Mouse (Mus musculus) midbrain, postnatal 0 days (tissue): ENCODE results near the gene Aplf. TPM values are rescaled to one million over a fixed set of nuclear protein-coding genes. Genes with fewer than 3 reads are reported as not detected.

Experiments used
- ATAC-seq: fragments of 200-750 bp; cut with Nextera tagmentation; 2 replicates; pipeline ENCODE4 v1.8.0; 2017; ENCODE audit warnings: moderate number of reproducible peaks, mild to moderate bottlenecking, moderate TSS enrichment, moderate library complexity; ENCODE audit not compliant: low FRiP score
- DNase-seq: peaks from one replicate; pipeline ENCODE4 v3.0.0-alpha.2; 2015; ENCODE audit warnings: low spot score
- H3K27ac ChIP-seq: fragments of 300-500 bp; sonication (generic); 2 replicates; pipeline ENCODE4 v1.5.1; 2014; ENCODE audit warnings: low read depth, mild to moderate bottlenecking, low read length, mixed read lengths
- H3K27me3 ChIP-seq: fragments of 300-500 bp; sonication (generic); 2 replicates; pipeline ENCODE4 v1.6.1; 2014; ENCODE audit warnings: low read length, control low read depth, mixed read lengths; ENCODE audit not compliant: insufficient read depth
- H3K36me3 ChIP-seq: fragments of 300-500 bp; sonication (generic); 2 replicates; pipeline ENCODE4 v1.6.1; 2014; ENCODE audit warnings: low read length, control low read depth, mixed read lengths; ENCODE audit not compliant: insufficient read depth
- H3K4me1 ChIP-seq: fragments of 300-500 bp; sonication (generic); 2 replicates; pipeline ENCODE4 v1.6.1; 2014; ENCODE audit warnings: mild to moderate bottlenecking, control low read depth, antibody characterized with exemption, low read length, mixed read lengths; ENCODE audit not compliant: insufficient read depth
- H3K4me2 ChIP-seq: fragments of 300-500 bp; sonication (generic); 2 replicates; pipeline ENCODE4 v1.6.1; 2014; ENCODE audit warnings: low read depth, mild to moderate bottlenecking, low read length, mixed read lengths; ENCODE audit not compliant: poor library complexity, severe bottlenecking
- H3K4me3 ChIP-seq: fragments of 300-500 bp; sonication (generic); 2 replicates; pipeline ENCODE4 v1.5.1; 2014; ENCODE audit warnings: low read depth, mild to moderate bottlenecking, low read length, moderate library complexity
- H3K9ac ChIP-seq: fragments of 300-500 bp; sonication (generic); replicated peaks from 2 replicates; pipeline ENCODE4 v1.6.1; 2014; ENCODE audit warnings: mild to moderate bottlenecking, low read length, moderate library complexity, mixed read lengths; ENCODE audit not compliant: poor library complexity, severe bottlenecking
- H3K9me3 ChIP-seq: fragments of 300-500 bp; sonication (generic); 2 replicates; pipeline ENCODE4 v1.6.1; 2016; ENCODE audit warnings: low read length, control low read depth
- CTCF ChIP-seq: IDR thresholded peaks from 2 replicates; pipeline ENCODE4 v1.5.1; 2016; ENCODE audit warnings: antibody characterized with exemption, mild to moderate bottlenecking
- WGBS: fragments of 180-500 bp; shearing (Covaris S2); extraction: QIAGEN DNeasy Blood & Tissue Kit; methylation state at CpG from one replicate; pipeline ENCODE4 v1.1.7; 2014; 5-methylcytosine and 5-hydroxymethylcytosine counted together
- polyA plus RNA-seq: library from polyadenylated mRNA; unstranded; fragments of >200 nt; fragmentation: Nextera tagmentation; extraction: Ambion mirVana; gene quantifications from 2 replicates; pipeline ENCODE4 v1.2.1, GENCODE M21; 2015
- total RNA-seq: library from RNA; depleted of rRNA; stranded (reverse); fragments of >200 nt; gene quantifications from 2 replicates; pipeline ENCODE4 v1.2.3, GENCODE M21; 2014

Aplf gene
- total and polyA plus RNA-seq, 2 experiments from 2014 or later, result 4.4 to 5.5 TPM

GRCm38 (mm10) chr6:87663445-87663844, 8.5 kb downstream of the Aplf start:
- Histone ChIP-seq H3K4me1 (no peaks in the 10 kb centered on the region), H3K9me3 (no peaks in the 10 kb centered on the region), H3K27ac (no peak overlapping the region), H3K4me2 (no peak overlapping the region), H3K4me3 (no peak overlapping the region), H3K27me3 (no peaks in the 10 kb centered on the region), H3K9ac (no peak overlapping the region), H3K36me3 (no peaks in the 10 kb centered on the region)
- no peak for TF ChIP-seq CTCF
- DNase-seq, result no peak
- 90% methylated on average over 9 of the region's 9 CpGs for WGBS
- ATAC-seq, result no peak

- DNase-seq (no peak), ATAC-seq (no peak)
- TF ChIP-seq CTCF, result peak; percentile 52
- H3K4me2 ChIP-seq, result no peak overlapping the region
- no peaks in the 10 kb centered on the region for H3K36me3 ChIP-seq
- no peak overlapping the region for H3K4me3 ChIP-seq
- no peak overlapping the region for H3K27ac ChIP-seq
- no peaks in the 10 kb centered on the region for H3K27me3 ChIP-seq
- no peaks in the 10 kb centered on the region for H3K4me1 ChIP-seq
- 72% methylated on average over 6 of the region's 6 CpGs for whole genome bisulfite sequencing
- H3K9me3 ChIP-seq, result no peaks in the 10 kb centered on the region
- H3K9ac ChIP-seq, result no peak overlapping the region
These were observed 9.8 kb downstream of the Aplf start for GRCm38 (mm10) chr6:87662197-87662596.

GRCm38 (mm10) chr6:87661707-87662106, 10.3 kb downstream of the Aplf start:
- no peak overlapping the region for H3K9ac ChIP-seq
- no peak overlapping the region for H3K4me2 ChIP-seq
- no peaks in the 10 kb centered on the region for H3K27me3 ChIP-seq
- no peak for ATAC-seq
- 94% methylated on average over 2 of the region's 2 CpGs for WGBS
- no peaks in the 10 kb centered on the region for H3K9me3 ChIP-seq
- no peaks in the 10 kb centered on the region for H3K36me3 ChIP-seq
- H3K4me3 ChIP-seq, result no peak overlapping the region
- no peaks in the 10 kb centered on the region for H3K4me1 ChIP-seq
- no peak for DNase-seq
- TF ChIP-seq CTCF, result no peak
- H3K27ac ChIP-seq, result no peak overlapping the region

GRCm38 (mm10) chr6:87658816-87659215, 13.2 kb downstream of the Aplf start:
- H3K9me3 ChIP-seq, result no peaks in the 10 kb centered on the region
- H3K4me1 ChIP-seq, result no peaks in the 10 kb centered on the region
- H3K4me2 ChIP-seq, result no peak overlapping the region
- WGBS, result 92% methylated on average over 4 of the region's 4 CpGs
- no peaks in the 10 kb centered on the region for H3K27me3 ChIP-seq
- no peak for TF ChIP-seq CTCF
- H3K9ac ChIP-seq, result no peak overlapping the region
- no peaks in the 10 kb centered on the region for H3K36me3 ChIP-seq
- H3K4me3 ChIP-seq, result no peak overlapping the region
- no peak overlapping the region for H3K27ac ChIP-seq
- no peak for DNase-seq
- ATAC-seq, result no peak

GRCm38 (mm10) chr6:87653904-87654638, 17.9 kb downstream of the Aplf start:
- Histone ChIP-seq H3K4me1 (no peaks in the 10 kb centered on the region), H3K36me3 (no peaks in the 10 kb centered on the region), H3K9ac (no peak overlapping the region), H3K27ac (no peak overlapping the region), H3K4me2 (no peak overlapping the region), H3K4me3 (no peak overlapping the region), H3K27me3 (no peaks in the 10 kb centered on the region), H3K9me3 (no peaks in the 10 kb centered on the region)
- TF ChIP-seq CTCF, result no peak
- no peak for DNase-seq
- 84% methylated on average over 8 of the region's 8 CpGs for WGBS
- no peak for ATAC-seq

GRCm38 (mm10) chr6:87653478-87653877, 18.5 kb downstream of the Aplf start:
- Histone ChIP-seq H3K4me1 (no peaks in the 10 kb centered on the region), H3K36me3 (no peaks in the 10 kb centered on the region), H3K27ac (no peak overlapping the region), H3K9me3 (no peaks in the 10 kb centered on the region), H3K4me3 (no peak overlapping the region), H3K27me3 (no peaks in the 10 kb centered on the region), H3K4me2 (no peak overlapping the region), H3K9ac (no peak overlapping the region)
- TF ChIP-seq CTCF, result no peak
- WGBS, result 80% methylated on average over 3 of the region's 3 CpGs
- ATAC-seq, result no peak
- no peak for DNase-seq
